Mouse (Mus musculus): ENCODE results near the gene Rgs10. TPM values are rescaled to one million over a fixed set of nuclear protein-coding genes. Genes with fewer than 3 reads are reported as not detected.

The Rgs10 gene
- polyA plus RNA-seq (2014; fragmentation: Illumina TruSeq; extraction: RNeasy Lipid Tissue Mini Kit (QIAGEN cat#74804)), result 32.8 TPM

GRCm38 (mm10) chr7:128417930-128418779 is at the start of gene Rgs10:
Rgs10 (minus strand) TSS chr7:128418758.

DNA sequence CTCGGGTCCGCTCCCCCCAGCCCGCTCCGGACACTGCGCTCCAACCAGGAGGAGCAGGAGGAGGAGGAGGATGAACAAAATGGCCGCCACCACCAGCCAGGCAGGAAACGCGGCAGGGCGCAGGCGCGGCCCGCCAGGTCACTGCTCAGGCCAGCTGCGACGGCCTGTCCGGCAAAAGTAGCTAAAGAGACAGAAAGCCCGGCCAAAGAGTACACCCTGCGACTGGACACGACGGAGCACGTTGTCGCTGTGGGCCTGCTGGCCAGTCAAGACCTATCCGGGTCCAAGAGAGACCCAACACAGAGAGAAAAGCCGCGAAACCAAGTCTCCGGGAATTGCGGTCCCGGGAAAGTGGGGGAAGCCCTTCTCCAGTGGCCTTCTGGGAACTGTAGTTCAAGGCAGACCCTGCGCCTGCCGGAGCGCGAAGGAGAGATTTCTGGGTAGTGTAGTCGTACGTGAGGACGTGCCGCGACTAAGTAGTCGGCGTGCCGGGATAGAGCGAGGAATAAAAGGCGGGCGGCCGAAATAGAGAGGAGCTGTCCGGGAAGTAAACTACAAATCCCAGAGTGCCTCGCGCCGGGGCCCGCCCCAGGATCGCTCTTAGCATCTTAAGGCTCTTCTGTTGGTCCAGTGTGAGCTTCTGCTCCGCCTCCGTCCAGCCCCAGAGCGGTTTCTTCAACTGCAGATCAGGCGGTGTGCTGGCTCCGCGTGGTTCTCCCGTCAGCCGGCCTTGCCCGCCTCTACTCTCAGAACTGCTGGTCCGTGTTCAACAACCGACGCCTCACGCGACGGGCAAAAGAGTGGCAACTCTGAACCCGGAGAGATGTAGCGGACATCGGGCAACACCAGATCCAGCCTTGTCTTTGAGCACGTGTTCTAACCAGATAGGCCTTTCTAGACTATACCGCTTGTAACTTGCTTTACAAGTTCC is 43.0 kb upstream of the Rgs10 start, which contains the start of gene Tial1:
TSS of gene Tial1 (minus strand) at position 433 of the 931 bp plus-strand sequence.

Other genes with a start within 250 kb of the Rgs10 start
- not detected for gene Cox6a2, start 212.4 kb downstream of the Rgs10 start, polyA plus RNA-seq (2014; fragmentation: Illumina TruSeq; extraction: RNeasy Lipid Tissue Mini Kit (QIAGEN cat#74804))
- gene Armc5, start 181.4 kb downstream of the Rgs10 start, polyA plus RNA-seq (2014; fragmentation: Illumina TruSeq; extraction: RNeasy Lipid Tissue Mini Kit (QIAGEN cat#74804)), result 0.26 TPM
- 7.0 TPM for gene 9130023H24Rik, start 180.7 kb downstream of the Rgs10 start, polyA plus RNA-seq (2014; fragmentation: Illumina TruSeq; extraction: RNeasy Lipid Tissue Mini Kit (QIAGEN cat#74804))
- gene Tgfb1i1, start 171.9 kb downstream of the Rgs10 start, polyA plus RNA-seq (2014; fragmentation: Illumina TruSeq; extraction: RNeasy Lipid Tissue Mini Kit (QIAGEN cat#74804)), result 18.4 TPM
- gene Slc5a2, start 153.1 kb downstream of the Rgs10 start, polyA plus RNA-seq (2014; fragmentation: Illumina TruSeq; extraction: RNeasy Lipid Tissue Mini Kit (QIAGEN cat#74804)), result not detected
- 4.8 TPM for gene BC017158, start 120.6 kb downstream of the Rgs10 start, polyA plus RNA-seq (2014; fragmentation: Illumina TruSeq; extraction: RNeasy Lipid Tissue Mini Kit (QIAGEN cat#74804))
- gene Tial1, start 43.0 kb upstream of the Rgs10 start, polyA plus RNA-seq (2014; fragmentation: Illumina TruSeq; extraction: RNeasy Lipid Tissue Mini Kit (QIAGEN cat#74804)), result 137 TPM
- 24.3 TPM for gene Bag3, start 104.9 kb upstream of the Rgs10 start, polyA plus RNA-seq (2014; fragmentation: Illumina TruSeq; extraction: RNeasy Lipid Tissue Mini Kit (QIAGEN cat#74804))
- gene Inpp5f, start 192.6 kb upstream of the Rgs10 start, polyA plus RNA-seq (2014; fragmentation: Illumina TruSeq; extraction: RNeasy Lipid Tissue Mini Kit (QIAGEN cat#74804)), result 43.8 TPM